Mouse (Mus musculus) bone marrow, adult 2 months (tissue): ENCODE results near the gene P4ha3.

Experiments
- CTCF ChIP-seq: fragments of 200-500 bp; IDR thresholded peaks from 2 replicates; pipeline ENCODE4 v1.5.1; 2011; ENCODE audit warnings: low read length, control low read depth; ENCODE audit not compliant: control insufficient read depth, insufficient read depth
- POLR2A ChIP-seq: fragments of 200-500 bp; IDR thresholded peaks from 2 replicates; pipeline ENCODE4 v1.6.1; 2011; ENCODE audit warnings: low read depth, mild to moderate bottlenecking, control low read depth, low read length, borderline replicate concordance; ENCODE audit not compliant: control insufficient read depth

- TF ChIP-seq CTCF, result no peak
- TF ChIP-seq POLR2A, result no peak
Observed at GRCm38 (mm10) chr7:100238271-100238670, 47.0 kb upstream of the P4ha3 start.
